Mouse (Mus musculus) limb, embryonic 11.5 days (tissue): Measurements from ENCODE around the gene Cyp4b1. TPM values are rescaled to one million over a fixed set of nuclear protein-coding genes. Genes with fewer than 3 reads are reported as not detected.

ENCODE experiments used
- ATAC-seq: fragments of 200-750 bp; cut with Nextera tagmentation; 2 replicates; pipeline ENCODE4 v1.8.0; 2017; ENCODE audit warnings: low read depth; ENCODE audit not compliant: insufficient number of reproducible peaks, low FRiP score, low TSS enrichment
- DNase-seq: peaks from one replicate; pipeline ENCODE4 v3.0.0-alpha.2; 2015; ENCODE audit warnings: low spot score
- H3K27ac ChIP-seq: fragments of 300-500 bp; sonication (generic); replicated peaks from 2 replicates; pipeline ENCODE4 v1.5.1; 2014; ENCODE audit warnings: low read depth, mild to moderate bottlenecking, low read length
- H3K27me3 ChIP-seq: fragments of 300-500 bp; sonication (generic); 2 replicates; pipeline ENCODE4 v1.6.1; 2014; ENCODE audit warnings: mild to moderate bottlenecking, low read length, mixed read lengths; ENCODE audit not compliant: control insufficient read depth, insufficient read depth
- H3K36me3 ChIP-seq: fragments of 300-500 bp; sonication (generic); 2 replicates; pipeline ENCODE4 v1.6.1; 2014; ENCODE audit warnings: mild to moderate bottlenecking, low read length, moderate library complexity, mixed read lengths; ENCODE audit not compliant: control insufficient read depth, insufficient read depth
- H3K4me1 ChIP-seq: fragments of 300-500 bp; sonication (generic); 2 replicates; pipeline ENCODE4 v1.6.1; 2014; ENCODE audit warnings: low read length, mixed read lengths; ENCODE audit not compliant: control insufficient read depth, insufficient read depth
- H3K4me2 ChIP-seq: fragments of 300-500 bp; sonication (generic); 2 replicates; pipeline ENCODE4 v1.6.1; 2014; ENCODE audit warnings: low read depth, mild to moderate bottlenecking, moderate library complexity; ENCODE audit not compliant: severe bottlenecking
- H3K4me3 ChIP-seq: fragments of 300-500 bp; sonication (generic); 2 replicates; pipeline ENCODE4 v1.5.1; 2014; ENCODE audit warnings: low read depth, low read length
- H3K9ac ChIP-seq: fragments of 300-500 bp; sonication (generic); 2 replicates; pipeline ENCODE4 v1.6.1; 2014; ENCODE audit warnings: mild to moderate bottlenecking, low read length
- H3K9me3 ChIP-seq: fragments of 300-500 bp; sonication (generic); 2 replicates; pipeline ENCODE4 v1.6.1; 2016; ENCODE audit warnings: low read length; ENCODE audit not compliant: control insufficient read depth
- WGBS: fragments of 180-500 bp; shearing (Covaris S2); extraction: QIAGEN DNeasy Blood & Tissue Kit; methylation state at CpG from one replicate; pipeline ENCODE4 v1.1.7; 2014; 5-methylcytosine and 5-hydroxymethylcytosine counted together
- polyA plus RNA-seq: library from polyadenylated mRNA; unstranded; fragments of >200 nt; fragmentation: Nextera tagmentation; extraction: Ambion mirVana; gene quantifications from 2 replicates; pipeline ENCODE4 v1.2.1, GENCODE M21; 2014

The Cyp4b1 gene
- polyA plus RNA-seq, 1 experiment from 2014 or later, result not detected

- Histone ChIP-seq H3K4me1 (no peaks in the 10 kb centered on the region), H3K9me3 (no peaks in the 10 kb centered on the region)
- DNase-seq, result no peak
Measured at GRCm38 (mm10) chr4:115583036-115583435, 64.5 kb downstream of the Cyp4b1 start.

GRCm38 (mm10) chr4:115575776-115576175, 71.7 kb downstream of the Cyp4b1 start:
- Histone ChIP-seq H3K27me3 (no peaks in the 10 kb centered on the region), H3K27ac (no peak overlapping the region), H3K4me1 (no peaks in the 10 kb centered on the region), H3K4me3 (no peak overlapping the region), H3K9ac (no peak overlapping the region), H3K36me3 (no peaks in the 10 kb centered on the region), H3K9me3 (no peaks in the 10 kb centered on the region), H3K4me2 (no peak overlapping the region)
- WGBS, result 87% methylated on average over 2 of the region's 2 CpGs
- ATAC-seq (no peak), DNase-seq (no peak)

More at GRCm38 (mm10) chr4:115583036-115583435, 64.5 kb downstream of the Cyp4b1 start:
- no peak overlapping the region for H3K4me2 ChIP-seq
- no peak overlapping the region for H3K9ac ChIP-seq
- no peaks in the 10 kb centered on the region for H3K27me3 ChIP-seq
- ATAC-seq, result 0 out of 2 replicates have a peak, but pooled peaks have one; percentile 31
- no peaks in the 10 kb centered on the region for H3K36me3 ChIP-seq
- H3K4me3 ChIP-seq, result no peak overlapping the region
- no peak overlapping the region for H3K27ac ChIP-seq

- Histone ChIP-seq H3K9me3 (no peaks in the 10 kb centered on the region), H3K27ac (no peak overlapping the region), H3K9ac (no peak overlapping the region), H3K27me3 (no peaks in the 10 kb centered on the region), H3K36me3 (no peaks in the 10 kb centered on the region), H3K4me2 (no peak overlapping the region), H3K4me1 (no peaks in the 10 kb centered on the region), H3K4me3 (no peak overlapping the region)
- 82% methylated on average over 3 of the region's 3 CpGs for WGBS
- ATAC-seq, result no peak
- DNase-seq, result no peak
Measured at GRCm38 (mm10) chr4:115575255-115575654, 72.3 kb downstream of the Cyp4b1 start.

Other genes with a start within 250 kb of the Cyp4b1 start
- gene Cyp4a12b, start 236.1 kb downstream of the Cyp4b1 start, polyA plus RNA-seq, result not detected in 2 replicates
- gene Cyp4a30b, start 195.1 kb downstream of the Cyp4b1 start, polyA plus RNA-seq, result not detected in 2 replicates
- not detected in 2 replicates for gene Cyp4a14, start 151.6 kb downstream of the Cyp4b1 start, polyA plus RNA-seq
- not detected in 2 replicates for gene Cyp4a10, start 129.5 kb downstream of the Cyp4b1 start, polyA plus RNA-seq
- not detected in 2 replicates for gene Cyp4a31, start 84.1 kb downstream of the Cyp4b1 start, polyA plus RNA-seq
- gene Cyp4a32, start 46.8 kb downstream of the Cyp4b1 start, polyA plus RNA-seq, result not detected in 2 replicates
- 44.3 and 48.5 TPM in 2 replicates for gene Efcab14, start 90.0 kb upstream of the Cyp4b1 start, polyA plus RNA-seq
- 0.32 and 0.65 TPM in 2 replicates for gene Tex38, start 133.3 kb upstream of the Cyp4b1 start, polyA plus RNA-seq
- 58.7 and 63.3 TPM in 2 replicates for gene Atpaf1, start 137.1 kb upstream of the Cyp4b1 start, polyA plus RNA-seq
- 5.8 and 6.0 TPM in 2 replicates for gene Mob3c, start 180.4 kb upstream of the Cyp4b1 start, polyA plus RNA-seq
- 23.2 and 26.1 TPM in 2 replicates for gene Mknk1, start 191.5 kb upstream of the Cyp4b1 start, polyA plus RNA-seq
- 0.27 TPM in 1 of 2 replicates, not detected in the other for gene Kncn, start 236.7 kb upstream of the Cyp4b1 start, polyA plus RNA-seq
- 0.27 and 0.44 TPM in 2 replicates for gene 6430628N08Rik, start 242.9 kb upstream of the Cyp4b1 start, polyA plus RNA-seq